Mouse (Mus musculus): ENCODE measurements around the gene Prok1.

DNA sequence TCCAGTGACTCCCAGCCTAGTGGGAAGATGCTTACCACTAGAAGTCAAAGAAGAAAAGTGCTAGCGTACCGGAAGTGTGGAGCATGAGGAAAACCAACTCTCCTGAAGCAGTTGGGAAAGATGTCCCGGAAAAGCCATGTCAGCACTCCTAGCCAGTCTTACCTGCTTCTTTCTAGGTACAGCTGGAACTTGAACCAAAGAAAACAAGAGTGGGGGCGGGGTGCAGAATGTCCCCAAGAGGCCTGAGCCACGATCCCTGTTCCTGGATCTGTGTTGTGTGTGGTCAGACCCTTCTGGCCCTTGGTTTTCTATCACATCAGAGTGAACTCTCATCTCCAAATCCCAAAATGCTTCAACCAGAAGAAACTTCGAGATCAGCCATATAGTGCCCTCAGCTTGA is 7.4 kb upstream of the Prok1 start:
- TF ChIP-seq CTCF (IDR thresholded peaks at IDR 0.05; ENCODE audit: control insufficient read depth, insufficient read depth, low read length), result no peak
- no peak for TF ChIP-seq POLR2A (IDR thresholded peaks at IDR 0.05; ENCODE audit: borderline replicate concordance, control insufficient read depth, low read depth, low read length)
